Mouse (Mus musculus) testis, adult 2 months (tissue): ENCODE measurements around the gene Usf1.

ENCODE experiments used
- CTCF ChIP-seq: fragments of 200-500 bp; IDR thresholded peaks from 2 replicates; pipeline ENCODE4 v1.5.1; 2012; ENCODE audit warnings: low read depth, mild to moderate bottlenecking, inconsistent platforms, low read length, moderate library complexity; ENCODE audit not compliant: control insufficient read depth, insufficient read depth, insufficient replicate concordance
- POLR2A ChIP-seq: fragments of 200-500 bp; IDR thresholded peaks from 2 replicates; pipeline ENCODE4 v1.6.1; 2012; ENCODE audit warnings: low read depth, mild to moderate bottlenecking, inconsistent platforms, low read length, moderate library complexity; ENCODE audit not compliant: control insufficient read depth

DNA sequence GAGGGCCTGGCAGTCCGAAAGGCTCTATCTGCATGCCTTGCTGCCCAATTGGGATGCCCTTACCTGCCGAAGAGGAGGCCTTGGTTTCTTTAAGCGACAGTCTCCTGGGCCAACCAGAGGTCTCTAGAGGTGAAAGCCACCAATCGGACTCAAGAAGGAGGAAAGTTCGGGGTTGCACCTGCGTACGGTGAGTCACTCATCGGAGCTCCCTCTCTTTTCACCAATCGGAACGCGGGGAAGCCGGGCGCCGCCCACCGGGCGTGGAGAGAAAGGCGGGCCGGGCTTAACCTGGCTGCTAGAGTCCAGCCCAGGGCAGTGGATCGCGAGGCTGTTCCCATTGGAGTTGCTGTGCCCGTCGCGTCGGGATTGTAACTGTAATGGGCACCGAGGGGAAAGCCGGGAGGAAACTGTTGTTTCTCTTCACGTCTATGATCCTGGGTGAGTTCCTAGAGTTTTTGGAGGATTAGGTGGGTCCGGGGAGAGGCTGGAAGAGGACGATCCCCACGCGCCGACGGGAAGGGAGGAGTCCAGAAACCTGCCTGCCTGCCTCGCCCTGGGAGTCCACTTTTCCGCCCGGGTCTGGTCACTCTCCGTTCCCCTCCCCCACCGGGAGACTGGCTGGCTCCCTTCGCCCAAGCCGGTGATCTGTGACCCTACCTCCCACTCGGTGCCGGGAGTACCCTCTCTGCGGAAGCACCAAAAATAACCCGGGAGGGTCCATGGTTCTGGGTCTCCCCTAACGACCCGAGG lies 26.3 kb downstream of the Usf1 start, which contains the start of gene F11r:
- no peak for TF ChIP-seq CTCF
- TF ChIP-seq POLR2A: peak; percentile 89
